Mouse (Mus musculus) mouse trophoblast stem cell (cell line): ENCODE data around the gene Chit1.

Experiments used
- in situ Hi-C, 2 experiments: fragments of 300-500 bp; cut with MseI, MboI; formaldehyde crosslinking; loops; 2 replicates in 1 of 2; 3 replicates in 1 of 2; pipeline ENCODE4 v1.15.1; 2025

The Chit1 gene

DNA sequence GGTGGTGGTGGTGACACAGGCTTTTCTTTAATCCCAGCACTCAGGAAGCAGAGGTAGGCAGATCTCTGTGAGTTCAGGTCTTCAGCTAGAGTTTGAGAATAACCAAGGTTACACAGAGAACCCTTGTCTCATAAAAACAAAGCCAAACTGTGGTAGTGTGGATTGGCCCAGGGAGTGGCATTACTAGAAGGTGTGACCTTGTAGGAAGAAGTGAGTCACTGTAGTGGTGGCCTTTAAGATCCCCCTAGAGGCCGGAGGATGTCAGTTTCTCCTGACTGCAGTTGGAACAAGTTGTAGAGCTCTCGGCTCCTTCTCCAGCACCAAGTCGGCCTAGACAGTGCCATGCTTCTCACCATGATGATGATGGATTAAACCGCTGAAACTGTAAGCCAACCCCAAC lies at the start of gene Chit1:
Gene Chit1, plus strand, starts transcription at position 264 of the 400 bp plus-strand sequence.
- in situ Hi-C loops = no loop called here

- in situ Hi-C loops = no loop called here
Observed at GRCm38 (mm10) chr1:134061915-134062314, 49.1 kb upstream of the Chit1 start.

GRCm38 (mm10) chr1:134062411-134063085 lies 48.5 kb upstream of the Chit1 start:
- in situ Hi-C loops = no loop called here

GRCm38 (mm10) chr1:134063086-134063772 lies 47.8 kb upstream of the Chit1 start:
- in situ Hi-C loops = no loop called here

DNA sequence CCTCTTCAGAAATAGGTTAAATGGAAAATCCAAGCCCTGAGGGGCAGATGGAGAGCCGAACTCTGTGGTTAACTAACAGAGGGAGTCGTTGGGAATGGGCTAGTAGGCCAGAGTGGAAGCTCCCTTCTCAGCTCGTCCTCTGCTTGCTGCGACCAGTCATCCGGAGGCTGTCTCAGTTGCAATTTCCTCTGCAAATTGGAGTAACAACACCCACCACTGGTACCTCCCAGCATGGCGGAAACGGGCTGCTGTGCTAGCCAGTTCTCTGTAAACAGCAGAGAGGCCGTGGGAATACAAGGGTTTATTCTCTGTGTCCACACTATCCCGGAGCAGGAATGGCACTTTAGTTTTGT lies 47.3 kb upstream of the Chit1 start:
- in situ Hi-C loops = no loop called here

GRCm38 (mm10) chr1:134064296-134064831 lies 46.7 kb upstream of the Chit1 start:
- in situ Hi-C loops = no loop called here

DNA sequence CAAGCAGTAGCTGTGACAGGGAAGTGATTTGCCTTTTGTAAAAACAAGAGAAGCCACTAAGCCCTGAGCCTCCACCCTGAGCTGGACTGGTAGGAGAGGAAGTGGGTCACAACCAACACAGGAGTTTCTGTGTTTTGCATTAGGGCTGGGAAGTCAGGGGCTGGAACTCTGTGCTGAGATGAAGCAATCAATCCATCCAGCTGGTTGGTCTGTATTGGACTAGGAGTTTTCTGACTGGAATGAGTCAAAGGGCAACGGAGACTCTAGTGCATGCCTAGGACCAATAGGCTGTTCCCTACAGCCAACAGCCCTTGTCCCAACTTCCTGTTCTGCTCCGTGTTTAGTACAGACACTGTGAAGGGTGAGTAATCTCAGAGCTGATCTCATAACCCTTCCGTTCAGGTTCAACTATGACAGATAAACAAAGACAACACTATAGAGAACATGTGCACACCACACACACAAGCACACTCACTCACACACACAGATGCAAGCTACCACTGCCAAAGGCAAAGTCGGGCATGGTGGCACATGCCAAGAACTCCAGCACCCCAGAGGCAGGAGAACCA lies 45.7 kb upstream of the Chit1 start:
- in situ Hi-C loops = no loop called here

- in situ Hi-C loops = no loop called here
Observed at GRCm38 (mm10) chr1:134066554-134066953, 44.5 kb upstream of the Chit1 start.

GRCm38 (mm10) chr1:134067143-134067619 lies 43.9 kb upstream of the Chit1 start:
- in situ Hi-C loops = no loop called here

DNA sequence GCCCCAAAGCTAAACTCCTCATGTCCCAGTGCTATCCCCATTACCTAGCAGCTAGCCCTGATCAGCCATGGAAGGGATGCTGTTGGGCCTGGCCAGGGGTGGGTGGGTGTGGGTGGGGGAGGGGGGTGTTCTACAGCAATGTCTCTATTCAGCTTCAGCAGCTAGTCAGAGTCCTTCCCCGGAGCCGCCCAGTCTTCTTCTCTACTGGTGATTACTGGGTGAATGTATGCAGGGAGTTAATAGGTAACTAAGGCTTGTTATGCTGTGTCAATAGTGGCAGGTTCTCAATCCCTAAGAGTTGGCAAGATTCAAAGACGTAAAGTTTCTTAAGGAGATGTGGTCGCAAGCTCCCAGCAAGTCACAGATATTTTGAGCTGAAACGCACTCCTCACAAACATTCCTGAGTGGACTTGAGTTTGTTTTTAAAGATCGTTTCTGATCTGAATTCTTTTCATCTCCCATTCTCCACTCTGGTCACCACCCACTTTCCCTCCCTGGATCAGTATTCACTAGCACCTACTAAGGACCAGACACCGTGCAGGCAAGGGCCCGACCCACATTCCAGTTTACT lies 40.9 kb upstream of the Chit1 start:
- in situ Hi-C loops = no loop called here

DNA sequence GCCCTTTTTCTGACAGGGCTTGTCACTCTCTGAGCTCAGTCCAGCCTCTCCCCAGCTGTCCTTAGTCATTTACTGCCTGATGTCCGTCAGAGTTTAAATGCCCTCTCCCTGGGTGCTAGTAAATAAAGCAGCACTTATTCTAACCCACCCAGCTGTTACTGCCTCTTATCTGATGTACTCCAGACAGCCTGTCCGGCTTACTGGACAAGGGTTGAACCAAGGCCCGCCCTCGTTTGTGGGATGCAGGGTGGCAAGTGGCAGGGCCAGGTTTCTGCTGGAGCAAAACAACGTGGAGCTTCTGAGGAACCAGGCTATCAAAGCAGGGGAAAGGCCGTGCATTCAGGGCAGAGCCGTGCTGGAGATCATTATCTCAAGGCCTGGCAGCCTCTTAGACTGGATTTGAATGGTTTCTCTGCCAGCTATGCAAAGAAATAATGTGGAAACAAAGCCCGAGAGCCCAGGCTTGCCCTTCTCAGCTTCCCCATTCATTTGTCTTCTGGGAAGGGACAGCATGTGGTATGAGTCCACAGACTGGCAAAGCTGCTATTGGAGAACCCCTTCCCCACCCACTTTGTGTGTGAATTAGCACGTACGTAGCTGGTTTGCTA lies 39.5 kb upstream of the Chit1 start:
- in situ Hi-C loops = no loop called here

DNA sequence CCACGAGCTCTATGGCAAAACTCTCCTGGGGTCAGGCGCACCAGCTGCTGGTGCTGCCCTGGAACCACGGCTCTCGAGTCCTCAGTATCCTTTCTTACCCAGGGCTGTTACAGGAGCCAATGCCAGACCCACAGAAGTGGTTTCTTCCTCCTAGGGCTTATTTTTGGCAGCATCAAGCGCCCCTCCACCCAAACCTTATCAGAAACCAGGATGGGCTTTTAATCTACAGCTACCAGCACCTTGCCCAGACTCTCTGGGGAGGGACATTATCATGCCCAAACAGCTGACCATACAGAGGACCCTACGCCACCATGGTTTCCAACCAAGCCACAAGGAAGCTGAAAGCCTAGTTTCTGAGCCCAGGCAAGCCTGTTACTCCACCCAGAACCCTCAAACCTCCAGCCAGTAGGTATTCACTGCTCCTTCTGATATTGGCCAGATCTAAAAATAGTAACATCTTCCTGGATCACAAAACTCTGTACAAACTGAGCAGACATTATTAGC lies 37.9 kb upstream of the Chit1 start:
- in situ Hi-C loops = no loop called here

- in situ Hi-C loops = no loop called here
Observed at GRCm38 (mm10) chr1:134073658-134074057, 37.4 kb upstream of the Chit1 start.

GRCm38 (mm10) chr1:134074184-134074583 lies 36.9 kb upstream of the Chit1 start:
- in situ Hi-C loops = no loop called here

DNA sequence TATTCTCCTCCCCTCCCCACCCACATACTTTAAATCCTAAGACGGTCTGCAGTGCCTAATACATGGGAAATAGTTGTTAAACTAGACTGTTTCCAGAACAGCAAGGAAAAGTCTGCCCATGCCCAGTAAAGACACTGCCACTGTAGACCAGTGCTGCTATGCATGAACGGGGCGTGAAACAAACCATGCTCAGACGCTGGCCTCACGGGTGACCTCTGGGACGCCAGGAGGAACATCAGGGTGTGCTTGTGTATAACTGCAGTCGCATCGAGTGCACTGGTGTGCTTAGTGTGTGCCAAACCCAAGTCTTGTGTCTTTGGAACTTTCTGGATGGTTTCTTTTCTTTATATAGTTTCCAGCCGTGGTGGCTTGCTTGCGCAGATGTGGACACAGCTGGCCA lies 36.4 kb upstream of the Chit1 start:
- in situ Hi-C loops = no loop called here

- in situ Hi-C loops = no loop called here
Observed at GRCm38 (mm10) chr1:134075532-134075931, 35.5 kb upstream of the Chit1 start.

DNA sequence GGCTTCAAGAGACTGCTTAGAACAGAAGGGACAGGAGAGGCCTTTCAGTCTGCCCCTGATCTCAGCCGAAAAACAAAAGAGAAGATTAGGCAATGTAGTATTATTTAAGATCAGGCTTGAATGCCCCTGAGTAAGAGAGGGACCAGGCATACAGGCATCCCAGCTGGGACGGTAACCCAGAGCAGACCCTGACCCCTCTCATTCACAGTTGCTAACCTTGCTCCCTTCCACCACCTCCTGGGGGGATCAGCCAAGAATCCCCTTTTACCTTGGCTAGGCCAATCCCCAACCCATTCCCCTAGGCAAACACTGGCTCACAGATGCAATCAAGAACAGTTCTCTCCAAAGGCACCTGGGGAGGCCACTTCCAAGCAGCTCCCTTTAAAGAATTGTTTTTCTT lies 34.3 kb upstream of the Chit1 start:
- in situ Hi-C loops = no loop called here

DNA sequence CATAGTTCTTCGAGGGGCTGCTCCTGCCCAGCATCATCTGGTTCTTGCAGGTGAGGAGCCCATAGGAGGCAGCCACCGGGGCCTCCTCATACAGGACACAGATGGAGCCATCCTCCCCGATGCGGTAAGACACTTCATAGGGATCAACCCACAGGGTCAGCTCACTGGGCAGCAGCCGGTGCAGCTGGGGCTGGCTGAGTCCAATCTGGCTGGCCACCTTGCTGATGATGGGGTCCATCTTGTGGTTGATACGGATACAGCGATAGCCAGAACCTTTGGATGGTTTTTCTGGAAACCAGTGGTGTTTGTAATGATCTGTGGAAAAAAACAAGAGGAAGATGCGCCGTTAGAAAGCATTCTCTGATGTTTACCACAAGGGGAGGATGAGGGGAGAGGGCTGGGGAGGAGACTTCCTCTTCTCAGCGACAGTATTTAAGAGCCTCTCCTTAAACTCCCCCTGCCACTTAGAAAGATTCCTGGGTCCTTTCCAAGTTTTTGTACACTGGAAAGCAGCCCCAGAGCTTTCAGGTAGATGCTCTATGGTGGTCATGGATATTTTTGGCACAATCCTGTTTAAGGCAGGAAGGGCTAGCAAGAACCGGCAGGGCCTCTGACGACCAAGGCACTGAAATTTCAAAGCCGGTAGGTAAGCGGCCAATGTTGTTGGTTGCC lies 33.5 kb upstream of the Chit1 start:
- in situ Hi-C loops = no loop called here

DNA sequence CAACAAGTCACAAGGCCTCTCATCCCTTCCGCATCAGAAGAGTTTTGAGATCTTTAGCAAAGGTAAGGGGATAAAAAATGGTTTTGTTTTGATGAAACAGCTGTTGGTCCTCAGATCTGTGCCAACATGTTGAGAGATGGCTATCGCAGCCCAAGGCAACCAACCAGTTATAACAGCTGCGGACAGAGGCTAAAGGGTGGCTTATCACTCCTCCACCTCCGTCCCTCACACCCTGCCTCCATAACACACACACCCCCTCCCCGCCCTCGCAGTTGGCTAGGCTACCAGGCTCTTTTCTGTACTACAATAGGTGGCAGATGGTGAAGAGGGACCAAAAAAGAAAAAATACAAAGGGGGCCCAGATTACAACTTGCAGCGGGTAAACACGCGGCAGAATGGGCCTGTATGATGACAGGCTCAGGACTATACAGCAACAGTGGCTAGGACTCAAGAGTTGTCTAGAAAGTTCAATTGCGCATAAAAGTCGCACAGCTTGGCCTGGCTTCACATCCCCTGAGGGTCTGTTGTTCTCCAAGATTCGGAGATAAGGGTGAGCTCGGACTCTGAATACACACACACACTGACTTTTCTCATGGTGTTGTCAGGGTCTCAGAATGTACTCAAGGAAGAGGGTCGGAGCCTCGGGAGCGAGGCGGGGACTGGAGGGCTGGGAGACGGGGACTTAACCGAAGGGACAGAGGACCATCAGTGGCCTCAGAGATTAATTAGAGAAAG lies 32.8 kb upstream of the Chit1 start:
- in situ Hi-C loops = no loop called here

GRCm38 (mm10) chr1:134078802-134079476 lies 32.1 kb upstream of the Chit1 start, which contains the start of gene Btg2:
TSS of gene Btg2 (minus strand) at chr1:134079120.
- in situ Hi-C loops = no loop called here
